Mouse (Mus musculus) megakaryocyte progenitor cell, adult 5-6 weeks (primary cell): ENCODE measurements around the gene Hacd1. TPM values are rescaled to one million over a fixed set of nuclear protein-coding genes. Genes with fewer than 3 reads are reported as not detected.

Experiments used
- ATAC-seq: replicated peaks from 2 replicates; pipeline ENCODE4 v1.8.0; 2016; ENCODE audit warnings: mild to moderate bottlenecking, moderate TSS enrichment, inconsistent platforms; ENCODE audit not compliant: poor library complexity
- total RNA-seq, 2 experiments: library from RNA; stranded (forward) in 1 of 2; stranded (reverse) in 1 of 2; fragments of 157-497, 149-512 nt in 1 of 2; fragments of 200-1000 nt in 1 of 2; gene quantifications; 2 replicates each; pipeline versions ENCODE4 v1.2.3 to v1.2.4; 2015 to 2017

The Hacd1 gene
- total RNA-seq, 2 experiments from 2014 or later = 53.4 to 73.5 TPM

DNA sequence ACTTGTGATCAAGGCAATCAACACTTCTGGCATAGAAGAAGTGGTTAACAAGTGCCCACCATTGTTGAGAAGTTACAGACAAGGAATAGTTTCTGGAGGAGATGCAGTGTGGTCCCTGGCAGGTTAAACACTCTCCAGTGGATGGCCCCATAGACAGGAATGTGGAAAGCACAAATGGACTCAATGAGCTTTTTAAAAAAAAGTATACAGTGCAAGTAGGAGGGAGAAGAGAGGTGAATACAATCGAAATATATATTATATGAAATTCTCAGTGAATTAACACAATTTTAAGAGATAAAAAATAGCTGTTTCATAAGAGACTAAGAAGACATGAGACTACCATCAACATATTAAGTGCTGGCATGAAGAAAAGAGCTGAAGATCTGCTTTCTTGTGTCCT lies 36.7 kb downstream of the Hacd1 start:
- ATAC-seq = no peak

DNA sequence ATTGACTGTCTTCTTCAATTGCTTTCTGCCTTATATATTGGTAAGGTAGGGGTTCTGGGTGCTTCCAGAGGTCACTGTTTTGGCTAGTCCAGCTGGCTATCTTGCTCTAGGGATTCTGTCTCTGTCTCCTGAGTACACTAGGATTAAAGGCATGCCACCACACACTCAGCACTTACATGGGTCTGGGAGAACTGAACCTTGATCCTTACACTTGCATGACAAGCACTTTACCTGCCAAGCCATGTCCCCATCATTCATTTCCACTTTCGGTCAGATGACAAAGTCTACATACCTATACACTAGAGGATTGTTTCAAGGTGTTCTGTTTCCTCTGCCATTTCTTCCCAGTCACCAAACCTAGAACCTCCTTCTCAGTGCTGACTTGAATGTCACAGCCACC lies 50.8 kb downstream of the Hacd1 start:
- no peak for ATAC-seq

GRCm38 (mm10) chr2:13960136-13960535 lies 95.8 kb downstream of the Hacd1 start:
- ATAC-seq = no peak

GRCm38 (mm10) chr2:13956463-13956862 lies 99.5 kb downstream of the Hacd1 start:
- no peak for ATAC-seq

GRCm38 (mm10) chr2:13938118-13938517 lies 117.8 kb downstream of the Hacd1 start:
- peak; percentile 75 for ATAC-seq

DNA sequence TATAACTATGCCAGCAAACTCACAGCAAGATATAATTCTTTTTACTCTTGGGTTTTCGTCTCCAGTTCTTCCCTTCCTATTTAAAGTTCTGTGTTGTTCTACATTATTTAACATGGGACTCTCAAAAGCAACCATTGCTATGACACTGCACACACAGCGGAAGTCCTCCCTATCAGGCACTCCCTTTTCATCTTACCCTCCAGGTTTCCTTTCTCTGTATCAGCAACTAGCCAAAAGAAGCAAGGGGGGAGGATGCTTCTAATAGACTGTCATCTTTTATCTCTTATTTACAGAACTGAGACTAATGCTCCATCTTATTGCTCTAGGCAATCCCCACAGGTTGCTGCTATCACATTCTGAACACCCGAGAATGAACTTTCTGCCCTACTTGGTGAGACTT lies 120.6 kb downstream of the Hacd1 start:
- ATAC-seq = peak; percentile 78

DNA sequence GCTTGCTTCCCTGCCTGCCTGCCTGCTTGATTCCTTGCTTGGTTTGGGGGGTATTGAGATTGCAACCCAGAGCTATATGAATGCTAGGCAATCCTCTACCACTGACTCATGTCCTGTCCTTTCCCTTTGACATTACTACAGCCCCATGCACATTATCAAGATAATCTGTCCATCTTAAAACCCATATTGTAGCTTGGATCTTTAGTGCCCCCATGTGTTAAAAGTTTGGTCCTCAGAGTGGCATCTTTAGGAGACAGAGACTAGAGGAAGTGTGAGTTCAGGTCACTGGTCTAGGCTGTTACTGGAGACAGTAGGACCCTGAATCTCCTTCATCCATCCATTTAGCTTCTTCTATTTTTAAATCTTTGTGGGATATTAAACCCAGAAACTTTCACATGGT lies 123.7 kb downstream of the Hacd1 start:
- no peak for ATAC-seq

- ATAC-seq = no peak
Observed at GRCm38 (mm10) chr2:13930724-13931123, 125.2 kb downstream of the Hacd1 start.

DNA sequence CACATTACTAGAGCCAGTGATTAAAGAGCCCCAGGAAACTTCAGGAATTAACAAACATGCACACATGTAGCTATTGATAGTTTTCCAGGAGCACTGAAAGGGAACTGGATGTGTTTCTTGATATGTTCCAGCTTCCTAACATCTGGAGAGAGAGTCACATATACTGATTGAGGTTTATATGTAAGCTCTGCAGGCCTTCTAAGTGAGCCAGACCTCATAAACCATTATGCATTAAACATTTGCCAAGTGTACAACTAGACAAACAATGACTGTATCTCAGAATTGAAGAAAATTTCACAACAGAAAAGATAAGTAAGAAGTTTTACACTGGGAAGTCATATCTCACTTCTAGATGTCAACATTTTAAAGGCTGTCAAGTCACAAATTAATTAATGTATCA lies 167.4 kb downstream of the Hacd1 start:
- ATAC-seq = no peak

DNA sequence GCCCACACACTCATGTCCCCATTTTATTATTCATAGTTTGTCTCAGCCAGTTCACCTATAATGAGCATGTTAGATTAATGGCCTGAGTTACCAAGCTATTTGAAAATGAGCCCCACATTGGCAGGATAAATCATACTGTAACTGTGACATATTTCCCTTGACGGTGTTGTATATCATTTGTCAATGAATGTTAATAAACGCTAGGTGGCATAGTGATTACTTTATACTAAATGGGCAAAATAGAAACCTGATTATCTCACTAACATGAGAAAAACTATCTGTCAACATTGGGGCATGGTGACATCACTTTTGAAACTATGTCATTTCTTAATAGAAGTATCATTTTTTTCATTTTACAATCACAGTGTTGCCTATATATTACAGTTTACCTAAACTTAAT lies 198.5 kb downstream of the Hacd1 start:
- peak; percentile 46; the same call in 1 of the 2 replicates for ATAC-seq

DNA sequence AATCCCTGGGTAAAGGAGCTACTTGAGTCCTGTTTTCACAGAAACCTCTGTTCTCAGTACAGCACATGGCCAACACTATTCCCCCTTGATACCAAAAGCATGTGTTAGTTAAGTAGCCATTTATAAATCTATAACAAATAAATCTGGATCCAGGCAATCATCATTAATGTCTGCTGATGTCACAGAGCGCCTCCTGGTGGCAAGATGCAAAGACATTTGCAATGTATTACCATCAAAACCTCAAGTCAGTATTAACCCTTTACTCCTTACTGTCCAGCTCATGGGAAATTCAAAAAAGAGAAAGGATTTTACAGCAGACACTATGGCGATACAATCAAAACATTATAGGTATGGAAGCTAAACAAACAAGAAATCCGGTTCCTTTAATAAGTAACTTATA lies 200.4 kb downstream of the Hacd1 start:
- peak; percentile 78 for ATAC-seq

DNA sequence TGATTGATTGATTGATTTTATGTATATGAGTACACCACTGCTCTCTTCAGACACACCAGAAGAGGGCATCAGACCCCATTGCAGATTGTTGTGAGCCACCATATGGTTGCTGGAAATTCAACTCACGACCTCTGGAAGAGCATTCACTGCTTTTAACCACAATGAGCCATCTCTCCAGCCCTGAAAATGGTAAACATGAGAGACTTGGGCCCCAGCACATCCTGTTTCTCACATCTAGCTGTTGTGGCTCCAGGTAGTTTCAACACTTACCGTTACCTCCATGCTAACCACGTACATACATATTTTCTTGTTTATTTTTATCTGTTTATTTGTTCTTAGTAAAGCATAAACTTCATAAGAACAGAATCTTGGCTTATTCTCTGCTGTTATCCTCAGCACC lies 219.6 kb downstream of the Hacd1 start:
- no peak for ATAC-seq

DNA sequence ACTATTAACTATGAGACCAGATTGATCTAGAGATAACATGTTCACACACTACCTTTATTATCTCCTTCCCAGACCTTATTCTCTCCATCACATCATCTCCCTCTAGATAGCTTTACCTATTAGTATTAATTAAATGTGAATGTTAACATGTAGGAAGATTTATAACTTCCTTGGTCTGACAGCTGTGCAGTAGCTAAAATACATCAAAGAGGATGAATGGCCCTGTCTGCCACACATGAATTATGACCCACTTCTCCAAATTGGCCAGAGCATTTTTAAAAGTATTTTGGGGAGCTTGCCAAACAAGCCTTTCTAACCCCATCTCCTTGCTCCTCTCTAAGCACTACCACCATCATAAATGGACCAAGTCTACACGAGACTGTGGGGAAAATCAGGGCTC lies 220.9 kb downstream of the Hacd1 start:
- no peak for ATAC-seq

GRCm38 (mm10) chr2:13816645-13817044 lies 239.3 kb downstream of the Hacd1 start:
- no peak for ATAC-seq

GRCm38 (mm10) chr2:13808593-13808992 lies 247.3 kb downstream of the Hacd1 start:
- ATAC-seq = no peak

DNA sequence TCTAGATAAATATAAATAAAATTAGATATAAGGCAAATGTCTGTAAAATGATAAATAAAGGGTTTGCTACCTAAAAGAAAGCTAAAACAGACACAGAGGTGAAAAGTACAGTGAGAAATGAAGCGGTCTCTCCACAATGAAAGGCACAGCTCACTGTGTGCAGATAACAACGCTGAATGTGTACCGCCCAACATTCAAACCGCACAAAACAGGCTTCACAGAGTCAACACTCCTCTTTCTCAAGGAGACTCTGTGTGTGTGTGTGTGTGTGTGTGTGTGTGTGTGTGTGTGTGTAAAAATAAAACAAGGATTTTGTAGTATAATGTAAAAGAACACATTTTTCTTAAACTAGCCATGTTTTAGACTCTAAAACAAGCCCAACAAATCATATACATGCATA lies 247.9 kb downstream of the Hacd1 start:
- ATAC-seq = peak; percentile 85

- peak; percentile 88 for ATAC-seq
Observed at GRCm38 (mm10) chr2:13806120-13806519, 249.8 kb downstream of the Hacd1 start.

- ATAC-seq = no peak
Observed at GRCm38 (mm10) chr2:13800639-13801038, 255.3 kb downstream of the Hacd1 start.

Other genes with a start within 250 kb of the Hacd1 start
- gene Stam, start 18.0 kb upstream of the Hacd1 start, total RNA-seq (2015) = 31.0 and 35.8 TPM in 2 replicates
- 21.0 and 24.1 TPM in 2 replicates for gene Stam, start 18.0 kb upstream of the Hacd1 start, total RNA-seq (2017)
- not detected in 2 replicates for gene Tmem236, start 118.4 kb upstream of the Hacd1 start, total RNA-seq (2015)
- 0.10 and 0.12 TPM in 2 replicates for gene Tmem236, start 118.4 kb upstream of the Hacd1 start, total RNA-seq (2017)
- gene Mrc1, start 173.3 kb upstream of the Hacd1 start, total RNA-seq (2015) = 0.85 and 1.4 TPM in 2 replicates
- 1.4 and 2.1 TPM in 2 replicates for gene Mrc1, start 173.3 kb upstream of the Hacd1 start, total RNA-seq (2017)